11 mouse cellular contexts compared by ENCODE assay signal in genomic region chr15:27792473-27792872, GRCm38 (mm10).
DNase-seq lines count a peak whose midpoint lies in the region; ATAC-seq and TF ChIP-seq lines count a peak whose summit lies in the region.
"Had no signal": no experiment of that assay in that cellular context is flagged by ENCODE, and none has a peak within 500 bp of the region (broad histone marks: within the 10 kb centered on the region; RNA-seq: fewer than 3 reads in every experiment).

No protein-coding gene starts in this region.

- no peak for TF ChIP-seq CTCF in kidney, postnatal 0 days (IDR thresholded peaks at IDR 0.05; ENCODE audit: low read depth)

- no peak overlapping the region for H3K27ac ChIP-seq in kidney, postnatal 0 days
- peak overlapping the region; percentile 77 for H3K27ac ChIP-seq in embryonic facial prominence, embryonic 14.5 days (replicated peaks; ENCODE audit: low read depth, low read length)
- H3K27ac ChIP-seq in midbrain, embryonic 14.5 days (replicated peaks; ENCODE audit: low read depth, low read length), result peak overlapping the region; percentile 45; the same call in 1 of the 2 replicates
- H3K27ac ChIP-seq: lung, embryonic 15.5 days had no signal

- H3K4me3 ChIP-seq in kidney, postnatal 0 days (replicated peaks; ENCODE audit: low read depth, low read length), result no peak overlapping the region
- H3K4me3 ChIP-seq in embryonic facial prominence, embryonic 14.5 days (ENCODE audit: low read depth, low read length), result no peak overlapping the region
- no peak overlapping the region for H3K4me3 ChIP-seq in midbrain, embryonic 14.5 days (replicated peaks; ENCODE audit: low read depth, low read length)
- H3K4me3 ChIP-seq: lung, embryonic 15.5 days had no signal

- no peaks in the 10 kb centered on the region for H3K27me3 ChIP-seq in kidney, postnatal 0 days (ENCODE audit: insufficient read depth, low read length)
- no peaks in the 10 kb centered on the region for H3K27me3 ChIP-seq in embryonic facial prominence, embryonic 14.5 days (replicated peaks; ENCODE audit: control insufficient read depth, insufficient read depth, low read length)
- H3K27me3 ChIP-seq in midbrain, embryonic 14.5 days (ENCODE audit: control insufficient read depth, insufficient read depth, low read length), result no peaks in the 10 kb centered on the region
- H3K27me3 ChIP-seq: lung, embryonic 15.5 days had no signal

- no peaks in the 10 kb centered on the region for H3K9me3 ChIP-seq in kidney, postnatal 0 days (replicated peaks; ENCODE audit: low read length)
- no peaks in the 10 kb centered on the region for H3K9me3 ChIP-seq in embryonic facial prominence, embryonic 14.5 days (ENCODE audit: control insufficient read depth, low read length)
- H3K9me3 ChIP-seq in midbrain, embryonic 14.5 days (ENCODE audit: control insufficient read depth, low read length), result no peaks in the 10 kb centered on the region
- H3K9me3 ChIP-seq: lung, embryonic 15.5 days had no signal

- DNase-seq in kidney, postnatal 0 days (ENCODE audit: low spot score), result peak; percentile 37
- no peak for DNase-seq in kidney, adult 11 months
- peak; percentile 76 for DNase-seq in NIH3T3 (ENCODE audit: low read depth)
- no peak for DNase-seq in embryonic facial prominence, embryonic 14.5 days (ENCODE audit: low spot score)
- no peak for DNase-seq in midbrain, embryonic 14.5 days
- DNase-seq in kidney, adult 18-20 months, result no peak
- DNase-seq in cerebellum, postnatal 14 days, result no peak
- no peak for DNase-seq in kidney, postnatal 4 days
- DNase-seq: cerebellum, adult 9-11 months; kidney, postnatal 14 days had no signal

- no peak for ATAC-seq in kidney, postnatal 0 days (replicated peaks; ENCODE audit: low FRiP score, low read depth)
- no peak for ATAC-seq in embryonic facial prominence, embryonic 14.5 days (ENCODE audit: low read depth)
- ATAC-seq in midbrain, embryonic 14.5 days (ENCODE audit: low FRiP score, low TSS enrichment), result 0 out of 2 replicates have a peak, but pooled peaks have one; percentile 15

- WGBS in kidney, postnatal 0 days, result 41% methylated on average over 11 of the region's 11 CpGs
- 34% methylated on average over 11 of the region's 11 CpGs for WGBS in embryonic facial prominence, embryonic 14.5 days
- 56% methylated on average over 11 of the region's 11 CpGs for WGBS in midbrain, embryonic 14.5 days

- no peak overlapping the region for H3K9ac ChIP-seq in kidney, postnatal 0 days (ENCODE audit: low read depth, low read length)
- H3K9ac ChIP-seq in embryonic facial prominence, embryonic 14.5 days (ENCODE audit: low read depth, low read length), result no peak overlapping the region
- no peak overlapping the region for H3K9ac ChIP-seq in midbrain, embryonic 14.5 days (replicated peaks; ENCODE audit: low read length)
- H3K9ac ChIP-seq: lung, embryonic 15.5 days had no signal

- H3K4me2 ChIP-seq in kidney, postnatal 0 days (ENCODE audit: low read length), result no peak overlapping the region
- H3K4me2 ChIP-seq in embryonic facial prominence, embryonic 14.5 days (ENCODE audit: low read depth, low read length), result no peak overlapping the region
- no peak overlapping the region for H3K4me2 ChIP-seq in midbrain, embryonic 14.5 days (ENCODE audit: low read length)
- H3K4me2 ChIP-seq: lung, embryonic 15.5 days had no signal

- H3K36me3 ChIP-seq in kidney, postnatal 0 days (ENCODE audit: insufficient read depth, low read length), result no peaks in the 10 kb centered on the region
- no peaks in the 10 kb centered on the region for H3K36me3 ChIP-seq in embryonic facial prominence, embryonic 14.5 days (ENCODE audit: control insufficient read depth, insufficient read depth, low read length)
- peaks cover 11% of the 10 kb centered on the region; the same call in 1 of the 2 replicates for H3K36me3 ChIP-seq in midbrain, embryonic 14.5 days (ENCODE audit: control insufficient read depth, insufficient read depth, low read length)
- H3K36me3 ChIP-seq: lung, embryonic 15.5 days had no signal

- peaks cover 7% of the 10 kb centered on the region for H3K4me1 ChIP-seq in kidney, postnatal 0 days (replicated peaks; ENCODE audit: insufficient read depth, low read length)
- peaks cover 64% of the 10 kb centered on the region for H3K4me1 ChIP-seq in embryonic facial prominence, embryonic 14.5 days (ENCODE audit: control insufficient read depth, insufficient read depth, low read length)
- H3K4me1 ChIP-seq in midbrain, embryonic 14.5 days (ENCODE audit: control insufficient read depth, insufficient read depth, low read length), result peaks cover 46% of the 10 kb centered on the region

Comparison
In these comparisons a context has a peak if more than half of its experiments do, and no peak if none do; other contexts are left out.
1. DNase-seq: peak in kidney, postnatal 0 days (single experiment) and NIH3T3 (single experiment); none in kidney, adult 11 months (single experiment), embryonic facial prominence, embryonic 14.5 days (single experiment), midbrain, embryonic 14.5 days (single experiment), kidney, adult 18-20 months (single experiment), cerebellum, postnatal 14 days (0 of 2) and kidney, postnatal 4 days (0 of 2).